Mouse (Mus musculus) heart, adult 18-20 months (tissue): Measurements from ENCODE around the gene Gga3. TPM values are rescaled to one million over a fixed set of nuclear protein-coding genes. Genes with fewer than 3 reads are reported as not detected.
A peak's percentile ranks its signal among the peaks of the same experiment; 100 is the strongest.

ENCODE experiments used
- DNase-seq, 2 experiments: peaks; one replicate each; pipeline ENCODE4 v3.0.0; 2021 to 2022; ENCODE audit warnings: mixed read lengths in 1 of 2
- total RNA-seq, 2 experiments: library from RNA; stranded (reverse); gene quantifications; 2 replicates each; pipeline ENCODE4 v1.2.3; 2021

The Gga3 gene
- total RNA-seq, 2 experiments from 2014 or later: 16.1 to 19.0 TPM

DNA sequence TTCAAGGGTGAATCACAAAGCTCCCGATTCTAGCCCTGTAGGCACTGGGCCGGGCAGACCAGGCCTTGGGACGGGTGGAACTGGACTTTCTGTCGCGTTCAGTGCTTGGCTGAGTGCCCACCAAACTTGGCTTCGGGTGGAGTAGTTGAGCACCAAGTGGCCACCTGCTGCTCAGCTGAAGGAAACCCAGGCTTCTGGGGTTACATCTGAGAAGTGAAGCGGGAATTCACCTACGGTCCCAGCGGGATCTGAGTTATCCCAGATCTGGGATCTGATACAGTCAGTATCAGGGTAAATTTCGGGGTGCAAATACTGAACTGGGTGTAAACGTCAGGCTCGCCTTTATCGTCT is 8.2 kb upstream of the Gga3 start:
- DNase-seq: peak; percentile 89 to 90

GRCm38 (mm10) chr11:115611173-115611572 is 7.3 kb upstream of the Gga3 start:
- DNase-seq: no peak

DNA sequence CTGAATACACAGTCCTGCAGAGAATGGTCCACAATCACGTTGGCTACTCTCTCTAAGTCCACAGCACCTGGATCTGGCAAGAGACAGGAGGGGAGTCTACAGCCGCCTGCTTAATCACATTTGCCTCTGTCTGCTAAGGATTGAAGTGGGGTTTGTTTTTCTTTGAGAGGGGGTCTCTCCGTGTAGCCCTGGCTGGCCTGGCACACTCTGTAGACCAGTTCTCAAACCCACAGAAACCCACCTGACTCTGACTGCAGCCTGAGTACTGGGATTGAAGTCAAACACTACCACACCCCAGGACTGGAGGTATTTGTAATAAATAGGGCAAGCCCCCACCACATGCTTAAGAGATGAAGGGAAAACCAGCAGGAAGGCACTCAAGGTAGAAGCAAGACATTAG is 5.7 kb upstream of the Gga3 start:
- DNase-seq: no peak

GRCm38 (mm10) chr11:115608421-115609399 is 4.9 kb upstream of the Gga3 start:
- DNase-seq: no peak

DNA sequence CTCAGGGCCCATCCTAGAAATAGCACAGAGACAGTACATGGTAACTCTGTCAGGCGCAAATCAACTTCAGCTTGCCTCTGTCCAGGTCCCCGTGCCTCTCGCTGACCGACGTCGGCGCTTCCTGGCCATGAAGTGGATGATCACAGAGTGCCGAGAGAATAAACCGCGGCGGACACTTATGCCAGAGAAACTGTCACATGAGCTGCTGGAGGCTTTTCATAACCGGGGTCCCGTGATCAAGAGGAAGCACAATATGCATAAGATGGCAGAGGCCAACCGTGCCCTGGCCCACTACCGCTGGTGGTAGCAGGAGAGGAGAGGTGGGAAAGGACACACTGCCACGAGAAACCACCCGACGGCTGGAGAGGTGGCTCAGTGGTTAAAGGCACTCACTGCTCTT is 2.9 kb upstream of the Gga3 start:
- no peak for DNase-seq

DNA sequence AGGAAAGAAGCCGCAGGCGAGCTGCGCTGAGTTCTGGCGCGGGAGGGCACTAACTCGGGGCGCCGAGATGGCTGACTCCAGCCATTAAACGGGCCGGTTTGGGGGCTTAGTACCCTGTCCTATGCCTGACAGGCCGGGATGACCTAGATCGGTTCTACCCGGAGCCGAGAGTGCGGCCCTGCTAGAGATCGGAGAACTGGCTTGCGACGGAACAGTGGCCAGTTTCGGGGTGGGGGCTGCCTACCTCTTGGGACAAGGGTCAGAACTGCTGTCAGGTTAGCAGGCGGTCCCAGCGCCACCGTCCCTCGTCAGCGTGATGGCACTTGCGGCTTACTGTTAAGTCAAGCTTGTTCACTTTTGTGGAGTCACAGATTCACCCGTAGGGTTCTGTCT is 449 bp upstream of the Gga3 start:
- DNase-seq: no peak

DNA sequence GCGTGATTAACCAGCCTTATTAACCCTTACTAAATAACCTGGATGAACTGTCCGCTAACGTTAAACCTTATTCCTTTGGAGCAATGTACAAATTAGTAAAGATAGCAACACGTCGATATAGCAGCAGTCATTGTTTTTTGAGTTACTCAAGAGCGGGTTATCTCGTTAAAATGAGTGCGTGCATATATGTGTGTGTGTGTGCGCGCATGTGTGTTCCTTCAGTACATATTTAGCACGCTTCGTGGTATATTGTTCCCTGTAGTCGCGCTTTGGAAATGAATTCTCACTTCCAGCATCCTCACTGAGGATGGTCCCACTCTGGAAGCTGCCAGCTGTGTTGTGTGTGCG is 749 bp downstream of the Gga3 start:
- no peak for DNase-seq

- no peak for DNase-seq
Observed at GRCm38 (mm10) chr11:115601174-115601573, 2.7 kb downstream of the Gga3 start.

GRCm38 (mm10) chr11:115600743-115601142 is 3.1 kb downstream of the Gga3 start:
- DNase-seq: no peak

DNA sequence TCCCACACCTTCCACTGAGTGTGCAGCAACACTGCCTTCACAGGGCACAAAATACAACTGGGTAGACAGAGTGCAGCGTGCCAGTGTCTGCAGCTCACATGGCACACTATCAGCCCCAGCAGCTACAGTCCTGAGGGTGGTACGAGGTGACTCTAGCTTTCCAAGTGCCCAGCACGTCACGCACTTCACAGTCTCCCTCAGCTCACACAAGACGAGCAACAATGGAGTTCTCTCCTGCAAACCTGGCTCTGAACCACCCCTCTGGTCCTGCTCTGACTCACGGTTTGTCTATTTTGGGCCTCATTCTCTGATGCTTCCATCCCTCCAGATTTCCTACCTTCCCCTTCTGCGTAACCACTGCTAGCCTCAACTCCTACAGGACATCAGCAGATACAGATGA is 4.1 kb downstream of the Gga3 start:
- DNase-seq: no peak

- no peak for DNase-seq
Observed at GRCm38 (mm10) chr11:115598309-115598708, 5.5 kb downstream of the Gga3 start.

DNA sequence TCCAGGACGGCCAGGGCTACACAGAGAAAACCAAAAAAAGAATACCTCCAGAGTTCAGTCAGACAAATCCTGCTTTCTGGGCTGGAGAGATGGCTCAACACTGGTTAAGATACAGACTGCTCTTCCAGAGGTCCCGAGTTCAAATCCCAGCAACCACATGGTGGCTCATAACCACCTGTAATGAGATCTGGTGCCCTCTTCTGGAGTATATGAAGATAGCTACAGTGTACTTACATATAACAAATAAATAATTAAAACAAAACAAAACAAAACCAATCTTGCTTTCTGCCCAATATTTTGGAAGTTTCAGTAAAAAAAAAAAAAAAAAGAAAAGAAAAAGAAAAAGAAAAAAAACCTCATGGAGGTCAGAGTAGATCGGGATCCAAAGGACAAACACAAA is 8.6 kb downstream of the Gga3 start:
- DNase-seq: no peak

DNA sequence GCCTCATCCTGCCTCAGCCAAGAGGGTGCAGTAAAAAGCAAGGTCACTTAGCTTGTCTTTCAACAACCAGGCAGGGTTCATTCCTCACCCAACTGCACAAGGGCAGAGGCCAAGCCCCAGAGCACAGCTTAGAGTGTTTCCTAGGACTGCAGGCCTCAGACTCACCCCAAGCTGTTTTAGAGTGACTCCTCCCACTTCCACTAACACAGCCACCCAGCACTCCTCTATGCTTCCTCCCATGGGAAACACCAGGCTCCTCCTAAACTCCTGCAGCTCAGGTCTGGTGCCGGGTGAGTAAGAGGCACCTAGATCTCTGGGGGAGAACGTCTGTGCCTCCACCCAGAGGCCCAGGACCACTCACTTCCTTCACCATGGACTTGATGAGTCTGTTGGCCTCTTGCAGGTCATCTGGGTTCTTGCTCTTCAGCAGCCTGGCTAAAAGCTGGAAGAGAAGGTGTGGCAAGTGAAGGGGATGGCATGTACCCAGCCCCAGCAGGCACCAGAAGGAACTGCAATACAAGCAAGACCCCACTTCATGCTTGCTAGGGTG is 13.2 kb downstream of the Gga3 start:
- no peak for DNase-seq

GRCm38 (mm10) chr11:115587984-115588383 is 15.9 kb downstream of the Gga3 start:
- DNase-seq: no peak

GRCm38 (mm10) chr11:115586403-115586802 is 17.4 kb downstream of the Gga3 start:
- DNase-seq: no peak

DNA sequence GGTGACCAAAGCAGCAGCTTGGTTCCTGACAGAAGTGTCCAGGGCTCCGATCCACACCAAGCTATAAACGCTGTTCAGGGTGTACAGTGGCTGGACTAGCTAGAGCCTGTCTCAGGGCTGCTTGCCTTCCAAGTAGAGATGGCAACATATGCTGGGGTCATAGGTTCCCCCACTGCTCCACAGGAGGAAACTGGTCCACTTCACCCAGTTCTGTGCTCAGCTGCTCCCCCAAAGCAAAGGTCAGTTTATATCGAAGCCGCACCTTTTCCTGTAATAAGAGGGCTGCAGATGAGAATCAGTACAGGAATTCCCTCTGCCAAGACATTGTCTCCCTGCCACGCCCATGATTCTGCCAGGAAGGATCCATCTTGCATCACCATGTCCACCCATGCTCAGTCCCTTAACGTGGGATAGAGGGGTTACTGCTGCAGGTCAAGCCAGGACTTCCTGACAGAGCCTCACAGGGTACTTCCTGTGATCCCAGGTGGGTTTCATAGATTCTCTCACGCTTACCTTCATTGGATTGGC is 18.2 kb downstream of the Gga3 start:
- no peak for DNase-seq

- DNase-seq: no peak
Observed at GRCm38 (mm10) chr11:115584376-115585073, 19.3 kb downstream of the Gga3 start.

DNA sequence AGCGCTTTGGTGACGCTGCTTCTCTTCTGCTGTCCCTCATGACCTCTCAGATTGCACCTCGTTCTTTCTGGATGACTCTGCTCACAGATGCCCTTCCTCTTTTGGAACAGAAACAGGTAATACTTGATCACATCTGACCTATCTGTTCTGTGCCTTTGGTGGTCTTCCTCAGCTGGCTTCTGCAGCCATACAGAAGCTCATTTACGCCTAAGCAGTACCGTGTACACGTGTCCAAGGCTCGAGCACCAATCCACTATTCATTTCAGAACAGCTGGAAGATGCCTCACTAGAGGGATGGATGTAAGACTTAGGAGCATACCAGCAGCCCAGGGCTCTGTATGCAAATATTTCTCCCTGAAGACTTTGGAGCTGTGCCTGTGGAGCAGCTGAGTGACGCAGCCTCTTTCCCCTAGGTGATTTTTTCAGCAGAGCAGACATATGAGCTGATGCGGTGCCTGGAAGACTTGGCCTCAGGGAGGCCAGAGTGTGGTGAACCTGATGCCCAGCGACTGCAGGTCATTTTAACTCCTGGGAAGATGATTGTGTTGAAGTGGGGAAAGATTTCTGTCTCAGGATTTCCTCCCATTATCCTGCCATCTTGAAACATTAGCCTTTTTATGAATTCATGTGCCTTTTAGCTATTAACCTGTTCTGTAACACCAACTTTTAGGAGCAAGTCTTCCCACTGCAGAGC is 20.8 kb downstream of the Gga3 start:
- DNase-seq: no peak

- DNase-seq: no peak
Observed at GRCm38 (mm10) chr11:115579080-115579479, 24.8 kb downstream of the Gga3 start.

GRCm38 (mm10) chr11:115564961-115565360 is 38.9 kb downstream of the Gga3 start:
- no peak for DNase-seq

DNA sequence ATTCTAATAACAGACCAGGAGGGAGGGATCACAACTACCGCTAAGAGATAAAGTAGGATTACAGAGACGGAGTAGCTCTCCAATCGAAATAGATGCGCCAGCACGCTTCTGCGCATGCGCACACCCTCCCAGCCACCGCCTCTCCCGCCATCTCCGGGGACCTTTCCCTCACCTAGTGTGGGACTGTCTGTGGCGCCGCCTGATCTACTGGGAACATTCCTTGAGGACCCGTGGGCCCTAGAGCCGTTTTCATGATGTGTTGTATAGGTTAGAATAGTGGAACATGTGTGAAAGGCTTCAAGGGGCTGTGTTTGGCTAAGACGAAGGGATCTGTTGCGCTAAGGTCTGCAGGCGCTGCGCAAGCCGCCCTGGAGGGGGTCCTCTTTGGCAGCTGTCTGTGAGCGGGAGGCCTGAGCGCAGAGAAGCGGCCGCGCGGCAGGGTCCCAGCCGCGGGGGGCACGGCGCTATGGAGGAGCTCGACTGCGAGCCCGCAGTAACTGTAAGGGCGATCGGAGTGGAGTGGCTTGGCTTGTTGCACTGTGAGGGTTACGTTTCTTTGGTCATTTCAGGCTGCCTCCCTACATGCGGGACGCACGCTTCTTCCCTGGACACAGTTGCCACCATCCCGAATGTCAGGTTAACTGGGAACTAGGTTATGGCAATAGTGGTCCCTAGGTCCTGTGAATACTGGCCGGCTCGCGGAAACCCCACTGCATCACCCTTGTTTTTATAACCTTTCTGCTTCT is 39.6 kb downstream of the Gga3 start, which contains the start of gene Nup85:
Gene Nup85 (plus strand): TSS at position 371 of the 746 bp plus-strand sequence.
- peak; percentile 97 to 98 for DNase-seq

DNA sequence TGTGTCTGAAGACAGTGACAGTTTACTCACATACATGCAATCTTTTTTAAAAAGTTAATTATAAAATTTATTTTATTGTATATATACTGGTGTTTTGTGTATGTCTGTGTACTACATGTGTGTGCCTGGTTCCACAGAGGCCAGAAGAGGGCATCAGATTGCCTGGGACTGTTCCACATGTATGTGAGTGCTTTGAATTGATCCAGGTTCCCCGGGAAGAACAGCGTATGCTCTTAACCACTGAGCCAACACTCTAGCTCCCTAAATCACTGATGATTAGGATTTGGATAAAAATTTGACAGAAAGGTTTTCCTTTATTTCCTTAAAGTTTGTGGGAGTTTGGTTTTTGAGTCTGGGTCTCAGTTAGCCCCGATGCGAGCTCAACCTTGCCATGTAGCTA is 40.4 kb downstream of the Gga3 start:
- no peak for DNase-seq
